ENCODE assay signal across 15 mouse cellular contexts in the genomic region with DNA sequence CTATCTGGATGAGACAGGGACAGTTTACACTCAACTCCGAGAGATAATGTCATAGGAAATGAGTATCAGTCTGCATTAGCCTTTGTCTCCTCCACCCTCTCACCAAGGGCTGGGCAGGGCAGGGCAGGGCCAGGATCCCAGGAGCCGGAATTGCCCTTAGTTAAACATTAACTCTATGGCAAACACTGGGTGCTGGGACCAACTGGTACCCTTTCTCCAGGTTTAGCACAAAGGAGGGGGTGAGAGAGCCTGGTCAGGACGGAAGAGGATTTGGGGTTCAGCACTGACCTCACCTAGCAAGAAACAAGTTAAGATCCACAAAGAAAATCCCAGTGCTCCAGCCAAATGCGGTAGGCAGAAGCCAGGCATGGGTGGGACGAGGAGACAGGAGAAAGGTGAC. TPM values are rescaled to one million over a fixed set of nuclear protein-coding genes. Genes with fewer than 3 reads are reported as not detected.
DNase-seq lines count a peak whose midpoint lies in the region; ATAC-seq and TF ChIP-seq lines count a peak whose summit lies in the region.
"Had no signal": no experiment of that assay in that cellular context is flagged by ENCODE, and none has a peak within 500 bp of the region (broad histone marks: within the 10 kb centered on the region; RNA-seq: fewer than 3 reads in every experiment).

No protein-coding gene starts in this region.

- peak overlapping the region; percentile 9; the same call in 1 of the 2 replicates for H3K9ac ChIP-seq in intestine, embryonic 15.5 days
- H3K9ac ChIP-seq: hindbrain, embryonic 15.5 days; neural tube, embryonic 15.5 days had no signal

- H3K36me3 ChIP-seq in intestine, embryonic 15.5 days = no peaks in the 10 kb centered on the region
- H3K36me3 ChIP-seq: forebrain, embryonic 10.5 days had no signal

- H3K9me3 ChIP-seq in intestine, embryonic 15.5 days = no peaks in the 10 kb centered on the region
- H3K9me3 ChIP-seq: forebrain, embryonic 10.5 days; hindbrain, embryonic 15.5 days; megakaryocyte, embryonic 14.5 days; neural tube, embryonic 15.5 days had no signal

- DNase-seq in large intestine, adult 2 months (ENCODE audit: low read depth, low spot score) = peak; percentile 81
- DNase-seq in lung, postnatal 25 days (ENCODE audit: low spot score) = peak; percentile 38
- DNase-seq in heart, adult 8-10 months (ENCODE audit: low spot score) = no peak
- no peak for DNase-seq in T-cell, adult 2 months (ENCODE audit: low spot score)
- DNase-seq: adrenal gland, postnatal 36 days; cerebellum, postnatal 14 days; layer of hippocampus, adult 9-11 months had no signal

- peak overlapping the region; percentile 83 for H3K27ac ChIP-seq in bone marrow macrophage, adult 2 months (ENCODE audit: insufficient read depth, low read depth, low read length)
- peak overlapping the region; percentile 10; the same call in 1 of the 2 replicates for H3K27ac ChIP-seq in intestine, embryonic 15.5 days
- H3K27ac ChIP-seq: forebrain, embryonic 10.5 days; hindbrain, embryonic 15.5 days; neural tube, embryonic 15.5 days had no signal

- TF ChIP-seq CTCF in bone marrow macrophage, adult 2 months (IDR thresholded peaks at IDR 0.05; ENCODE audit: low read depth, low read length) = no peak

- H3K4me2 ChIP-seq in intestine, embryonic 15.5 days (replicated peaks) = peak overlapping the region; percentile 56
- H3K4me2 ChIP-seq: hindbrain, embryonic 15.5 days; neural tube, embryonic 15.5 days had no signal

- no peak overlapping the region for H3K4me3 ChIP-seq in bone marrow macrophage, adult 2 months (ENCODE audit: insufficient read depth, low read length)
- H3K4me3 ChIP-seq in intestine, embryonic 15.5 days (replicated peaks) = peak overlapping the region; percentile 43
- H3K4me3 ChIP-seq: forebrain, embryonic 10.5 days; hindbrain, embryonic 15.5 days; neural tube, embryonic 15.5 days had no signal

- TF ChIP-seq POLR2A in bone marrow macrophage, adult 2 months (IDR thresholded peaks at IDR 0.05; ENCODE audit: borderline replicate concordance, low read depth, low read length) = no peak

- peaks cover 86% of the 10 kb centered on the region for H3K4me1 ChIP-seq in bone marrow macrophage, adult 2 months (ENCODE audit: control insufficient read depth, insufficient read depth, low read length)
- peaks cover 30% of the 10 kb centered on the region for H3K4me1 ChIP-seq in intestine, embryonic 15.5 days (replicated peaks)
- H3K4me1 ChIP-seq: hindbrain, embryonic 15.5 days had no signal

- WGBS in intestine, embryonic 15.5 days = 42% methylated on average over 5 of the region's 5 CpGs
- WGBS in large intestine, adult 2 months = 31% methylated on average over 5 of the region's 5 CpGs

- ATAC-seq in intestine, embryonic 15.5 days = peak; percentile 88
- no peak for ATAC-seq in megakaryocyte, adult 5-6 weeks (ENCODE audit: poor library complexity, severe bottlenecking)
- ATAC-seq: activated CD4-positive, CD25-positive, alpha-beta regulatory T cell, adult 4 months had no signal

- H3K27me3 ChIP-seq in intestine, embryonic 15.5 days (replicated peaks) = no peaks in the 10 kb centered on the region
- H3K27me3 ChIP-seq: hindbrain, embryonic 15.5 days; megakaryocyte, embryonic 14.5 days; neural tube, embryonic 15.5 days had no signal

RNA-seq across cellular contexts. Expression of gene Scn3b, which starts 54.2 kb away (rescaled TPM):
- 0.52 and 1.1 TPM in 2 replicates for polyA plus RNA-seq in bone marrow macrophage, adult 2 months (2012; ENCODE audit: insufficient read depth, insufficient read length, missing spikeins)
- polyA plus RNA-seq in intestine, embryonic 15.5 days (2015; fragmentation: Nextera tagmentation; extraction: Ambion mirVana) = 4.5 and 6.2 TPM in 2 replicates
- 0.26 and 0.27 TPM in 2 replicates for polyA plus RNA-seq in large intestine, adult 2 months (2012; rRNA removed)
- 1 to 10 TPM in 1 of 4 experiments, under 1 TPM in 3; 0.57 to 1.4 (median 0.74) TPM for total RNA-seq in heart, adult 8-10 months (2022)
- total RNA-seq in megakaryocyte, adult 5-6 weeks (2015) = 0.87 TPM in 1 of 2 replicates, not detected in the other
- not detected in 2 replicates for total RNA-seq in megakaryocyte, adult 5-6 weeks (2017)
- polyA plus RNA-seq: activated CD4-positive, CD25-positive, alpha-beta regulatory T cell, adult 4 months had no signal

Comparison
In these comparisons a context has a peak if more than half of its experiments do, and no peak if none do; other contexts are left out.
1. DNase-seq: peak in large intestine, adult 2 months (single experiment) and lung, postnatal 25 days (single experiment); none in heart, adult 8-10 months (single experiment) and T-cell, adult 2 months (single experiment).